Mouse (Mus musculus) MEL-GATA-1-ER (cell line): ENCODE results near the gene Btnl10.

Source experiments
- DNase-seq: peaks from one replicate; pipeline ENCODE4 v3.0.0-alpha.2; 2012; ENCODE audit warnings: low read depth; ENCODE audit errors: extremely low read depth

Gene Btnl10

DNA sequence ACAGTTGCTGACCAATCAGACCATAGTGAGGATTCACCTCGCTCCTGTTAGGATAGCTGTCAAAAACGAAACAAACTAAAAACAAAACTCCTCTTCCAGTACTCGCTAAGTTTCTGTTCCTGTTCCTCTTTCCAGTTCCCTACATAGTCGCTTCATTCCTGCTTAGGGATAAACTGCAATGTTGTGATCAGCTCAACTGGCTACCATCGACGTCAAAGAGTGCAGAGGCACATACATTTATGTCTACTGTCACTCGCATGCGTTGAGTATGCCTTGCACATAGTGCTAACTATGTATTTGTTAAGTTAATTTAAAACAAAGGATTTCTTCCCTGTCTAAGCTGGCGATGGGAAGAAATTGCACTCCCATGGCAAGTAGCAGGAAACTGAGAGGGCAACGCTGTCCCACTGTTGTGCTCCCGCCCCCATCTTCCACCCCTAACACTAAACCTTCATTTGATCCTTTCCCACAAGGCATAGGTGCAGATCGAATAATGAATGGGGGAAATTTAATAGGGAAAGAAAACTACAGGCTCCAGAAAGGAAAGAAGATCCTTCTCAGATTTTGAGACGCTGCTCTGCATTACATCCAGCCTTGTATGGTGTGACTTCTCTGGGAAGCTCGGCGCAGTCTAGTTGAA lies 41.6 kb downstream of the Btnl10 start:
- no peak for DNase-seq

DNA sequence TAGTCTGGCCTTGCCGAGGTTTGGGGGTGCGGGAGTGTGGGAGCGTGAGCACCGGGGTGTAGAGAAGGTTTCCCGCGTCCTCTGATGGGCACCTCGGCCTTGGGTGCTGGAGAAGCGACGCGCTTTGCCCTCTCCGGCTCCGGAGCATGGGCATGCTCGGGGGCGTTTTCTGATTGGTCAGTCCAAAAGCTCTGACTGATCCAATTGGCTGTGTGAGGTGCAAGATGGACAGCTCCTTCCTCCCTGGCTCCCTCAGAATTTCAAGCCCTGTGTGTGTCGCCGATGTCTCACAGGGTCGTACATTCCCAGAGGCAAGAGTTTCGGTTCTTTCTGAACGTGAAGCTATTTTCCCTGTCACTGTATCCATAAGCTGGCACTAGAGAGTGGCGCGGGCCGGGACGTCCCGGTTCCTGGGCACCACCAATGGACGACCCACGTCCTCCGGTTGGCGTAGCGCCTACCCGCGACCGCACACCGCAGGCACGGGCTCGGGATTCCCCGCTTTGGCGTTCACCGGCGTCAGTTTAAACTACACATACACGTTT lies 42.3 kb downstream of the Btnl10 start:
- DNase-seq = no peak

DNA sequence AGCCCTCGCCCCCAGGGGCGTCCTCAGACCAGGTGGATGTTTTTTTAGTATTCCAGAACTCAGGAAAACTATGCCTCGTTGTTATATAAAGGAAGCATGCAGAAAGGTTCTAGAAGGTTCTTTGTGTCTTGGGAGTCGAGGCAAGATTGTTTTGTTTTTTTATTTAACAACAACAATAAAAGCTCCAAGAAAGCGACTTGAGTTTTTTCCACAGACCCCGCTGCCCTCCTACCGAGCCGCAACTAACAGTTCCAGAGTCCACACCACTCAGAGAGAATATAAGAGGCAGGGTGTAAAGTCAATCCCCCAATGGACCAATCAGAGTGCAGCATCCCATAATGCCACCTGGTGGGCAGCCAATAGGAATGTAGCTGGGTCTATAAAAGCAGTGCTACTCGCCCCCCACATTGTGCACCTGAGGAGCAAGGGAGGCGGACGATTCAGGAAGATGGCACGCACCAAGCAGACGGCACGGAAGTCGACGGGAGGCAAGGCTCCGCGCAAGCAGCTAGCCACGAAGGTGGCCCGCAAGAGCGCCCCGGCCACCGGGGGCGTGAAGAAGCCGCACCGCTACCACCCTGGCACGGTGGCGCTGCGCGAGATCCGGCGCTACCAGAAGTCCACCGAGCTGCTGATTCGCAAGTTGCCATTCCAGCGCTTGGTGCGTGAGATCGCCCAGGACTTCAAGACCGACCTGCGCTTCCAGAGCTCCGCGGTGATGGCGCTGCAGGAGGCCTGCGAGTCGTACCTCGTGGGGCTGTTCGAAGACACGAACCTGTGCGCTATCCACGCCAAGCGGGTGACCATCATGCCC lies 43.9 kb downstream of the Btnl10 start:
- no peak for DNase-seq

DNA sequence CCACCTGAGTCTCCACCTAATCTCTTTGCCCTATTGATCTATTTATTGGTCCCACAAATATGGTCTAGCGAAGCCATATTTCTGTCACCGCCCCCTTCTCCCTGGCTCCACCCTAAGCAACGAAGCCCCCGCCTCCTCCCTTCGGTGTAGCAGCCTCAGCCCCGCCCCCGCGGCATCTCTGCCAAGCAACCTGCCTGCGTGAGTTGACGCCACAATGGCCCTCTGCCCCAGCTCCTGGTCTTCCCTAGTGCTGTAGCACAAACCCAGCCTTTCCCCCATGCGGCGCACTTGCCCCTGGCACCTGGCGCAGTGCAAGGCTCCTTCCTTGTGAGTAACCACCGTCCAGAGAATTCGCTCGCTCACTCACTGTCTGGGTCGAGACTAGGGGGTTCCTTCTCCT lies 45.8 kb downstream of the Btnl10 start:
- DNase-seq = no peak

DNA sequence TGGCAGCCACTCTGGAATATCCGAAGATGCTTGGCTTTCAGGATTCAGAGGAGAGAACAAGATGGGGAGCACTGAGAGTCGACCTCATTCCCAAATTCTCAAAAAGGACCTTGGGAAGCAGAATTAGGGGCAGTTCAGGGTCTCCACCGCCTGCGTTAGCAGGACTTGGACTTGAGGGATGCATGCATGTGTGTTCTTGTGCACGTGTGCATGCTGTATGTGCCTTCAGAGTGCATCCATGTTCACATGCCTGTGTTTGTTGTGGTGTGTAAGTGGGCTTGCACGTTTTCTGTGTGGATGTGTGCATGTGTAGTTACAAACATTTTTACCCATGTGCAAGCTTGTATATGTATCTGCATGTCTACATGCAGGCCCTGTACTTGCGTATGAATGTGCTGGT lies 46.5 kb downstream of the Btnl10 start:
- DNase-seq = no peak

DNA sequence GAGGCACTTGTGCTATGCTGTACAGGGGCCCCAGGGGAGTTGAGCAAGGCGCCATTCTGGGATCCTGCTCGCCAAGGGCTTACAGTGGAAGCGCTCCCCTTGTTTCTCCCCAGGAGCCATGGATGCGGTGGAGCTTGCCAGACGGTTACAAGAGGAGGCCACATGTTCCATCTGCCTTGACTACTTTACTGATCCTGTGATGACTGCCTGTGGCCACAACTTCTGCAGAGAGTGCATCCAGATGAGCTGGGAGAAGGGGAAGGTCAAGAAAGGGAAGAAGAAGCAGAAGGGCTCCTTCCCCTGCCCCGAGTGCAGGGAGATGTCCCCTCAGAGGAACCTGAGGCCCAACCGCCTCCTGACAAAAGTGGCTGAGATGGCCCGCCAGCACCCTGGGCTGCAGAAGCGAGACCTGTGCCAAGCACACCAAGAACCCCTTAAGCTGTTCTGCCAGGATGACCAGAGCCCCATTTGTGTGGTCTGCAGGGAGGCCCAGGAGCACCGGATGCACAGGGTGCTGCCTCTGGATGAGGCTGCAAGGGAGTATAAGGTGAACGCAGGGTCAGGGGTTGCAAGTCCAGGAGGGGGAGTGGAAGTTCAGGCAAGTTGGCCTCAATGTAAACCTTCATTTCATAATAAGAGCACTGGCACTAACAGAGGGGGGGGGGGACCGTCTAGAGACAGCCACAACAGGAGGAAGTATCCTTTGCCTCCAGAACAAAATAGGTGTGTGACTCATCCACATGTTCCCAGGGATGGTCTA lies 47.5 kb downstream of the Btnl10 start:
- no peak for DNase-seq

DNA sequence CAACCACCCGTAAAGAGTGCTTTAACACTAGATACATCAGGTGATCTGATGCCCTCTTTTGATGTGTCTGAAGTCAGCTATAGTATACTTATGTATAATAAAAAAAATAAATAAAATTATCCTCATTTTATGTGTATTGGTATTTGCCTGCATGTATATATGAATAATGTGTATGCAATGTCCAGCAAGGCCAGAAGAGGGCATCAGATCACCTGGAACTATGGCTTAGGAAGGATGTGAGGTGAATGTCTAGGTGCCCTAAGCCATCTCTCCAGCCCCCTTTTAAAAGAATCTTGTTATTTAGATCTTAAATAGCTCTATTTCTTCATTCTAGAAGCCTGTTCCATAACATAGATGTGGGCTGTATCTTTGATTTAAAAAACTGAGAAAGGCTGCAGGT lies 49.6 kb downstream of the Btnl10 start:
- DNase-seq = peak; percentile 20

DNA sequence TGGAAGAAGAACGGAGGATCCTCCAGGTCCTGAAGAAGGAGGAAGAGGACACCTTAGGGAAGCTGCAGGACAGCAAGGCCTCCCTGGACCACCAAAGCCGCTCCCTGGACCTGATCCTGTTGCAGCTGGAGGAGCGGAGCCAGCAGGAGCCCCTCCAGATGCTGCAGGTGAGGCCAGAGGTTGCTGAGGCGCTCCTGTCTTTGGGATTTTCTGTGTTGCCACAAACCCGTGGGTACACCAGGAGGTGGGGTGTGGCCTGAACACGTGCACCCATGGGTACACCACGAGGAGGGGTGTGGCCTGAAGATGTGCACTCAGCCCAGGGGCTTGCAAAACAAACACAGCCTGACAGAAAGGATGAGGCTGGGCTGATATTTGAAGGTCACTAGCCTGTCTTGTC lies 50.8 kb downstream of the Btnl10 start:
- no peak for DNase-seq

DNA sequence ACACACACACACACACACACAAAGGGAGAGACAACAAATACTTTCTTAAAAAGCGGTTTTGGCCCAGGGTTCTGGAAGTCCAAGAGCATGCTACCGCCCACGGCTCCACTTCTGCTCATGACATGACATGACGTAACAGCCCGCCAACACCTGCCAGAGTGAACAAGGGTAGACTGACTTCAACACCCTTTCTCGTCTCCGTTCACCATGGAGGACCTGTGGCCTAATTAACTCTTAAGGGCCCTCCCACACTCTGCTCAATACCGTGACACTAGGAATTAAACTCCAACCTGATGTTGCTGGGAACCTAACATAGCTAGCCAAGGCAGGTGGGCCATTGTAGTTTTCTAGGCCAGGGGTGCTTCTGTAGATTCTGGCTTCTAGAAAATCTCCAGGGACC lies 51.3 kb downstream of the Btnl10 start:
- DNase-seq = no peak

DNA sequence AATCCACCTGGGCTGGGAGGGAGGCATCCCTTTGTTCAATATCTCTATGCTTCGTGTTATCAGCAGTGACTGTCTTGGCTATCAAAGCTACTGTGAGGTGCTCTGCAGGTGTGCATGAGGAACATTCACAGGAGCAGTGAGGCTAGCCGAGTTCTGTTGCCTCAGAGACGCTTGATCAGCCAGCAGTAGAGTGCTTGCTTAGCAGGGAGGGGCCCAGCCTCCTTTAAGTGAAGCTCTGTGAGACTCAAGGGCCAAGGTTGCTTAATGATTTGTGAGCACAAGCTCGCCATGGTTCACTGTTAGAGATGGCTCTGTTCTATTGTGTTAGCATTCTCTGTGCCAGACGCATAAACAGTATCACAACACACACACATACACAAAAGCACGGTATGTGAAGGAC lies 52.0 kb downstream of the Btnl10 start:
- DNase-seq = no peak

DNA sequence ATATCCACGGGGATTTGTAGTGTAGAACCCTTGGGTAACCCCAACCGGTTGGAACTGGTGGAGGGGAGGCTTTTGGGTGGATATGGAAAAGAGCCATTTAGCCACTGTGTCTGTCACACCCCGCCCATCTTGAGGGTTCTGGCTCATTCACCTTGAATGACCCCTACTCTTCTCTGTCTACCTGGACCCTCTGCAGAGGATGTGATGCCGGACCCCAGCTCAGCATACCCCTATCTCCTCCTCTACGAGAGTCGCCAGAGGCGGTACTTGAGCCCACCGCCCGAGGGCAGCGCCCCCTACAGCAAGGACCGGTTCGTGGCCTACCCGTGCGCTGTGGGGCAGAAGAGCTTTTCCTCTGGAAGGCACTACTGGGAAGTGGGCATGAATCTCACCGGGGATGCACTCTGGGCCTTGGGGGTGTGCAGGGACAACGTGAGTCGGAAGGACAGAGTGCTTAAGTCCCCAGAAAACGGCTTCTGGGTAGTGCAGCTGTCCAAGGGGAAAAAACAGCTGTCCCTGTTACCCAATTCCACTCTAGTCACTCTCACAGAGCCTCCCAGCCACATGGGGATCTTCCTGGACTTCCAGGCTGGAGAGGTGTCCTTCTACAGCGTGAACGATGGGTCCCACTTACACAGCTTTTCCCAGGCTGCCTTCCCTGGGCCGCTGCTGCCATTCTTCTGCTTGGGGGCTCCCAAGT lies 53.3 kb downstream of the Btnl10 start:
- no peak for DNase-seq

DNA sequence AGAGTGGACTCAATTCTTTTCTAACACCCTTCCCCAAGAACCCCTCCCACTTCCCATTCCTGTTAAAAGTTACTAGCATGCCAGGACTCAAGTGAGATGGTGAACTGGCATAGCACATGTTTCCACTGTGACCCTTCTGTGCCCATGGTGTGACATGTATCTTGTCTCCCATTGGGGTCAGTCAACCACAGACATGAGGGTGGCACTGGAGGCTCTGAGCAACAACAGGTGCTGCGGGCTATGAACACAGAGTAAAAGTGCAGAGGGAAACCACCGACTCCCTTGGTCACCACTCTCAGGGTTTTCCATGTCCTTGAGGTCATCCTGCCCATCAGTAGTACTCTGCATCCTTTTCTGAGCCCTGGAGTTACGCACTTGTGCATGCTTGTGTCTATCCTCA lies 54.1 kb downstream of the Btnl10 start:
- DNase-seq = no peak

DNA sequence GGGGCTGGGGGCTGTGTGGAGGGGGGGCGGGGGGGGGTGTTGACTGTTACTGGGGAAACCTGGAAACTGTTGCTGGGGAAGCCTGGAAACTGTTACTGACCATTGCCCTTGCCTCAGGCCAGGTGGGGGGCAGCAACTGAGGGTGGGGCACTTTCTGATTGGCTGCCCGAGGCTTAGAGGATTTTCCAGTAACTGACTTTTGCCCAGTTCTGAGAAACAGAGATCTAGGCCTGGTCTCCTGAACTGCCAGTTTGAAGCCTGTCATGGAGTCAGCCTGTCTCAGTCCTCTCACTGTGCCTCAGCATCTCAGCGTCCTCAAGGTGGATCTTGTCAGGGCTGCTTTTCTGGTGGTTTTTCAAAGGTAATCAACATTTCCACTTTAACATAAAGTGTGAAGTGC lies 56.7 kb downstream of the Btnl10 start:
- no peak for DNase-seq
